Mouse (Mus musculus) embryonic facial prominence, embryonic 12.5 days (tissue): ENCODE measurements around the gene Tub. TPM values are rescaled to one million over a fixed set of nuclear protein-coding genes. Genes with fewer than 3 reads are reported as not detected.

Source experiments
- ATAC-seq: fragments of 200-750 bp; cut with Nextera tagmentation; 2 replicates; pipeline ENCODE4 v1.8.0; 2017; ENCODE audit not compliant: insufficient number of reproducible peaks, insufficient read depth, low FRiP score, low TSS enrichment
- H3K27ac ChIP-seq: fragments of 300-500 bp; sonication (generic); 2 replicates; pipeline ENCODE4 v1.5.1; 2016; ENCODE audit warnings: mild to moderate bottlenecking
- H3K27me3 ChIP-seq: fragments of 300-500 bp; sonication (generic); 2 replicates; pipeline ENCODE4 v1.6.1; 2016; ENCODE audit warnings: mild to moderate bottlenecking, moderate library complexity
- H3K36me3 ChIP-seq: fragments of 300-500 bp; sonication (generic); 2 replicates; pipeline ENCODE4 v1.6.1; 2016; ENCODE audit warnings: mild to moderate bottlenecking
- H3K4me1 ChIP-seq: fragments of 300-500 bp; sonication (generic); 2 replicates; pipeline ENCODE4 v1.6.1; 2016
- H3K4me2 ChIP-seq: fragments of 300-500 bp; sonication (generic); replicated peaks from 2 replicates; pipeline ENCODE4 v1.6.1; 2016; ENCODE audit warnings: mild to moderate bottlenecking, moderate library complexity
- H3K4me3 ChIP-seq: fragments of 300-500 bp; sonication (generic); 2 replicates; pipeline ENCODE4 v1.5.1; 2016; ENCODE audit warnings: mild to moderate bottlenecking
- H3K9ac ChIP-seq: fragments of 300-500 bp; sonication (generic); 2 replicates; pipeline ENCODE4 v1.6.1; 2016; ENCODE audit warnings: mild to moderate bottlenecking, moderate library complexity
- H3K9me3 ChIP-seq: fragments of 300-500 bp; sonication (generic); 2 replicates; pipeline ENCODE4 v1.6.1; 2016; ENCODE audit warnings: mild to moderate bottlenecking, moderate library complexity
- WGBS: fragments of 180-500 bp; shearing (Covaris S2); methylation state at CpG from one replicate; pipeline ENCODE4 v1.1.7; 2016; 5-methylcytosine and 5-hydroxymethylcytosine counted together
- polyA plus RNA-seq: library from polyadenylated mRNA; unstranded; fragments of >200 nt; fragmentation: Nextera tagmentation; extraction: Ambion mirVana; gene quantifications from 2 replicates; pipeline ENCODE4 v1.2.1, GENCODE M21; 2016

Tub gene
- 7.3 and 9.2 TPM in 2 replicates for polyA plus RNA-seq

GRCm38 (mm10) chr7:108950312-108950761 is at the start of gene Tub:
Tub (plus strand) TSS chr7:108950338.
- 1% methylated on average over 44 of the region's 44 CpGs for WGBS
- 0 out of 2 replicates have a peak, but pooled peaks cover 3% of the 10 kb centered on the region for H3K36me3 ChIP-seq
- peaks cover 6% of the 10 kb centered on the region; the same call in 1 of the 2 replicates for H3K4me1 ChIP-seq
- peaks cover 44% of the 10 kb centered on the region for H3K27me3 ChIP-seq
- peak within 1 kb of the TSS; percentile 100 for H3K4me2 ChIP-seq
- no peak within 1 kb of the TSS for H3K27ac ChIP-seq
- no peaks in the 10 kb centered on the region for H3K9me3 ChIP-seq
- peak within 1 kb of the TSS; percentile 55 for H3K4me3 ChIP-seq
- peak within 1 kb of the TSS; percentile 47 for H3K9ac ChIP-seq
- peak; percentile 65; the same call in 1 of the 2 replicates for ATAC-seq

GRCm38 (mm10) chr7:108903969-108904368 is 46.2 kb upstream of the Tub start:
- Histone ChIP-seq H3K4me1 (no peaks in the 10 kb centered on the region), H3K9ac (no peak overlapping the region), H3K9me3 (no peaks in the 10 kb centered on the region), H3K27me3 (no peaks in the 10 kb centered on the region), H3K4me3 (no peak overlapping the region), H3K36me3 (no peaks in the 10 kb centered on the region), H3K27ac (no peak overlapping the region), H3K4me2 (no peak overlapping the region)
- WGBS: 66% methylated on average over 2 of the region's 2 CpGs
- ATAC-seq: no peak

- no peaks in the 10 kb centered on the region for H3K36me3 ChIP-seq
- H3K4me2 ChIP-seq: no peak overlapping the region
- ATAC-seq: no peak
- H3K4me1 ChIP-seq: no peaks in the 10 kb centered on the region
- H3K9me3 ChIP-seq: no peaks in the 10 kb centered on the region
- H3K27ac ChIP-seq: no peak overlapping the region
- WGBS: 81% methylated on average over 4 of the region's 4 CpGs
- no peak overlapping the region for H3K4me3 ChIP-seq
- no peaks in the 10 kb centered on the region for H3K27me3 ChIP-seq
- no peak overlapping the region for H3K9ac ChIP-seq
These were observed 23.1 kb upstream of the Tub start for GRCm38 (mm10) chr7:108927043-108927442.

- H3K9me3 ChIP-seq: no peaks in the 10 kb centered on the region
- no peak for ATAC-seq
- no peak overlapping the region for H3K4me3 ChIP-seq
- H3K27ac ChIP-seq: no peak overlapping the region
- WGBS: 72% methylated on average over 11 of the region's 11 CpGs
- H3K4me2 ChIP-seq: no peak overlapping the region
- no peaks in the 10 kb centered on the region for H3K27me3 ChIP-seq
- H3K36me3 ChIP-seq: no peaks in the 10 kb centered on the region
- no peaks in the 10 kb centered on the region for H3K4me1 ChIP-seq
- no peak overlapping the region for H3K9ac ChIP-seq
These were observed 21.6 kb upstream of the Tub start for GRCm38 (mm10) chr7:108928280-108929188.

- H3K4me1 ChIP-seq: no peaks in the 10 kb centered on the region
- WGBS: 76% methylated on average over 6 of the region's 6 CpGs
- H3K36me3 ChIP-seq: no peaks in the 10 kb centered on the region
- H3K9ac ChIP-seq: no peak within 1 kb of the TSS
- H3K4me2 ChIP-seq: no peak within 1 kb of the TSS
- ATAC-seq: no peak
- no peaks in the 10 kb centered on the region for H3K27me3 ChIP-seq
- no peaks in the 10 kb centered on the region for H3K9me3 ChIP-seq
- no peak within 1 kb of the TSS for H3K27ac ChIP-seq
- no peak within 1 kb of the TSS for H3K4me3 ChIP-seq
These were observed 20.3 kb upstream of the Tub start, which contains the start of gene Nlrp10 for GRCm38 (mm10) chr7:108929726-108930393. Nlrp10 (minus strand) TSS chr7:108930178.

- peak within 1 kb of the TSS; percentile 80 for H3K27ac ChIP-seq
- H3K9me3 ChIP-seq: no peaks in the 10 kb centered on the region
- H3K9ac ChIP-seq: peak within 1 kb of the TSS; percentile 94
- 2% methylated on average over 50 of the region's 50 CpGs for WGBS
- H3K27me3 ChIP-seq: no peaks in the 10 kb centered on the region
- peaks cover 33% of the 10 kb centered on the region for H3K36me3 ChIP-seq
- peaks cover 12% of the 10 kb centered on the region for H3K4me1 ChIP-seq
- ATAC-seq: peak; percentile 95
- H3K4me3 ChIP-seq: peak within 1 kb of the TSS; percentile 97
- H3K4me2 ChIP-seq: peak within 1 kb of the TSS; percentile 66
These were observed 16.1 kb upstream of the Tub start, which contains the start of gene Eif3f for GRCm38 (mm10) chr7:108933794-108934731. Eif3f (plus strand) TSS chr7:108934417.

GRCm38 (mm10) chr7:108934836-108935235 is 15.3 kb upstream of the Tub start:
- peak overlapping the region; percentile 97 for H3K4me3 ChIP-seq
- ATAC-seq: no peak
- peaks cover 12% of the 10 kb centered on the region for H3K4me1 ChIP-seq
- no peaks in the 10 kb centered on the region for H3K27me3 ChIP-seq
- peak overlapping the region; percentile 66 for H3K4me2 ChIP-seq
- peaks cover 40% of the 10 kb centered on the region for H3K36me3 ChIP-seq
- H3K9ac ChIP-seq: peak overlapping the region; percentile 94
- H3K9me3 ChIP-seq: no peaks in the 10 kb centered on the region
- no peak overlapping the region for H3K27ac ChIP-seq
- 6% methylated on average over 8 of the region's 8 CpGs for whole genome bisulfite sequencing

- H3K4me2 ChIP-seq: peak overlapping the region; percentile 66
- no peaks in the 10 kb centered on the region for H3K27me3 ChIP-seq
- H3K4me1 ChIP-seq: peaks cover 12% of the 10 kb centered on the region
- WGBS: 80% methylated on average over 7 of the region's 7 CpGs
- H3K27ac ChIP-seq: no peak overlapping the region
- H3K36me3 ChIP-seq: peaks cover 46% of the 10 kb centered on the region
- H3K4me3 ChIP-seq: peak overlapping the region; percentile 97
- ATAC-seq: no peak
- no peaks in the 10 kb centered on the region for H3K9me3 ChIP-seq
- H3K9ac ChIP-seq: peak overlapping the region; percentile 94
These were observed 14.7 kb upstream of the Tub start for GRCm38 (mm10) chr7:108935411-108935810.

- no peak overlapping the region for H3K4me2 ChIP-seq
- WGBS: 90% methylated on average over 4 of the region's 4 CpGs
- peaks cover 58% of the 10 kb centered on the region for H3K36me3 ChIP-seq
- ATAC-seq: no peak
- H3K9ac ChIP-seq: no peak overlapping the region
- H3K27ac ChIP-seq: no peak overlapping the region
- H3K9me3 ChIP-seq: no peaks in the 10 kb centered on the region
- H3K27me3 ChIP-seq: no peaks in the 10 kb centered on the region
- no peak overlapping the region for H3K4me3 ChIP-seq
- peaks cover 12% of the 10 kb centered on the region for H3K4me1 ChIP-seq
These were observed 13.5 kb upstream of the Tub start for GRCm38 (mm10) chr7:108936591-108936990.

- ATAC-seq: no peak
- no peak overlapping the region for H3K4me2 ChIP-seq
- 93% methylated on average over 9 of the region's 9 CpGs for WGBS
- no peaks in the 10 kb centered on the region for H3K9me3 ChIP-seq
- no peak overlapping the region for H3K27ac ChIP-seq
- no peaks in the 10 kb centered on the region for H3K27me3 ChIP-seq
- H3K4me1 ChIP-seq: no peaks in the 10 kb centered on the region
- H3K9ac ChIP-seq: no peak overlapping the region
- no peak overlapping the region for H3K4me3 ChIP-seq
- peaks cover 74% of the 10 kb centered on the region for H3K36me3 ChIP-seq
These were observed 8.7 kb upstream of the Tub start for GRCm38 (mm10) chr7:108941466-108941865.

GRCm38 (mm10) chr7:108944002-108944401 is 6.1 kb upstream of the Tub start:
- no peak overlapping the region for H3K4me2 ChIP-seq
- no peaks in the 10 kb centered on the region for H3K9me3 ChIP-seq
- no peak overlapping the region for H3K9ac ChIP-seq
- no peak overlapping the region for H3K4me3 ChIP-seq
- H3K4me1 ChIP-seq: no peaks in the 10 kb centered on the region
- 7% methylated on average over 2 of the region's 2 CpGs for WGBS
- H3K36me3 ChIP-seq: peaks cover 52% of the 10 kb centered on the region
- H3K27me3 ChIP-seq: peaks cover 4% of the 10 kb centered on the region; the same call in 1 of the 2 replicates
- H3K27ac ChIP-seq: no peak overlapping the region
- no peak; the same call in 1 of the 2 replicates for ATAC-seq
